Mouse (Mus musculus): ENCODE results near the gene Atxn2.

DNA sequence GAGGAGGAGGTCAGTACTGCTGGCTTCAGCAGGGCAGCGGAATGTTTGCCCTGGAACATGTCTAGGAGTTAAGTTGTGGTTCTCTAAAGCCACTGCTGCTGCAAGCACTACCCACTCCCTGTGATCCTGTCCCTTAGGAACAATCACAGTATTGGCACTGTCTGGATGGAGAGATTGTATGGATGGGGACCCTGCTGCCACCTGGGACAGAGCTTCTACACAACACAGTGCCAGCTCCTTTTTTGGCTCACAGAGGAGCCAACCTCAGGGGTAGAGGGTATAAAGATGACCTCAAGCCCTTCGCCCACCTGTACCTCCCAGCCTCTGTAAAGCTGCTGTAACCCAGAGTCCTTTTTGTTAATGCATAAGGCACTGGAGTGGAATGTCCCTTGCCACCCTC is 105.5 kb downstream of the Atxn2 start:
- TF ChIP-seq GATA1 (IDR thresholded peaks at IDR 0.05; ENCODE audit: borderline replicate concordance, low read length) = no peak
- TF ChIP-seq FLI1 (IDR thresholded peaks at IDR 0.05; ENCODE audit: low read length) = no peak
